Mouse (Mus musculus): ENCODE results near the gene Gtsf1. TPM values are rescaled to one million over a fixed set of nuclear protein-coding genes. Genes with fewer than 3 reads are reported as not detected.

Gtsf1 gene
- total and polyA plus RNA-seq, 2 experiments = not detected

DNA sequence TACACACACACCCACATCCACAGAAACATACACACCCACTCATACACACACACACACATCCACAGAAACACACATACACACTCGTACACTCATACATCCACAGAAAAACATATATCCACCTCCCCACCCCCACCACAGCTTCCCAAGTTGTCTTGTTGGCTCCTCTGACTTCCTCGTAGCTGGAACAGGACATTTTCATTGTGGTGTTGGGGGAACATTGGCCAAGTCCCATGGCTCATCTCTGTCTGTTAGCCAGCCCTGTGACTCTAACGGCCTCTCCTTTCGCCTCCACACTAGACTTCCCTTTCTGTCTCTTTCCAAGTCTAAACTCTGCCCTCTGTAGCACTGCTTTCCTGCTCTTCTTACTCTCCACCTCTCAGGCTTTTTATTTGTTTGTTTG, 72.5 kb downstream of the Gtsf1 start:
- DNase-seq (ENCODE audit: extremely low read depth, low read depth, low spot score) = no peak
- Histone ChIP-seq H3K79me2 (ENCODE audit: control insufficient read depth, insufficient read depth, low read length) (peaks cover 11% of the 10 kb centered on the region; the same call in 1 of the 2 replicates), H3K27me3 (ENCODE audit: control insufficient read depth, insufficient read depth, low read length) (no peaks in the 10 kb centered on the region), H3K9ac (ENCODE audit: low read depth, low read length) (no peak overlapping the region), H3K27ac (replicated peaks; ENCODE audit: insufficient read depth, low read depth, low read length) (no peak overlapping the region), H3K4me1 (ENCODE audit: control insufficient read depth, insufficient read depth, low read length) (peaks cover 30% of the 10 kb centered on the region), H3K4me3 (ENCODE audit: insufficient read depth, low read depth, low read length) (no peak overlapping the region), H3K36me3 (ENCODE audit: control insufficient read depth, insufficient read depth, low read length) (peaks cover 19% of the 10 kb centered on the region; the same call in 1 of the 2 replicates)
- TF ChIP-seq CTCF (IDR thresholded peaks at IDR 0.05; ENCODE audit: low read depth, low read length) (no peak), POLR2A (IDR thresholded peaks at IDR 0.05; ENCODE audit: extremely low read depth, insufficient read depth, low read length) (no peak)
- WGBS = 74% methylated on average over 4 of the region's 4 CpGs

DNA sequence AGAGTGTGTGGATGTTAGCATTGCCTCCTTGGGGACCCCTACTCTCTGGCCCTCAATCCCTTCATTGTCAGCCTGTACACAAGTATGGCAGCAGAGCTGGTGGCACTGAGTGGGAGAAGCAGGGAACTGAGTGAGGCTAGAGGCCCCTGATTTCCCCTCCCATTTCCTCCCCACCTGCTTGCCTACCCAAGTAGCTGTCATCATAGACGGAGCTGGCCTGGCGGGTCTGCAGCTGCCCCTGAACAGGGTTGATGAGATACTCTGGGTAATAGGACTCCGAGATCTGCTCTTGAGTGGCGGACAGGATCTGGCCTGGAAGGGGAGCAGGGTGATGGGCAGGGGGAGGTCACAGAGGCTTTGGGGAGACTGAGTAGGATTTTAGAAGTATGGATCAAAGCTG, 74.1 kb downstream of the Gtsf1 start:
- no peak overlapping the region for H3K4me3 ChIP-seq (ENCODE audit: insufficient read depth, low read depth, low read length)
- WGBS = 93% methylated on average over 4 of the region's 4 CpGs
- no peaks in the 10 kb centered on the region for H3K27me3 ChIP-seq (ENCODE audit: control insufficient read depth, insufficient read depth, low read length)
- no peak for TF ChIP-seq POLR2A (IDR thresholded peaks at IDR 0.05; ENCODE audit: extremely low read depth, insufficient read depth, low read length)
- TF ChIP-seq CTCF (IDR thresholded peaks at IDR 0.05; ENCODE audit: low read depth, low read length) = no peak
- peaks cover 32% of the 10 kb centered on the region; the same call in 1 of the 2 replicates for H3K36me3 ChIP-seq (ENCODE audit: control insufficient read depth, insufficient read depth, low read length)
- no peak overlapping the region for H3K9ac ChIP-seq (ENCODE audit: low read depth, low read length)
- H3K27ac ChIP-seq (replicated peaks; ENCODE audit: insufficient read depth, low read depth, low read length) = no peak overlapping the region
- no peak for DNase-seq (ENCODE audit: extremely low read depth, low read depth, low spot score)
- H3K4me1 ChIP-seq (ENCODE audit: control insufficient read depth, insufficient read depth, low read length) = peaks cover 19% of the 10 kb centered on the region
- H3K79me2 ChIP-seq (ENCODE audit: control insufficient read depth, insufficient read depth, low read length) = peaks cover 4% of the 10 kb centered on the region; the same call in 1 of the 2 replicates

DNA sequence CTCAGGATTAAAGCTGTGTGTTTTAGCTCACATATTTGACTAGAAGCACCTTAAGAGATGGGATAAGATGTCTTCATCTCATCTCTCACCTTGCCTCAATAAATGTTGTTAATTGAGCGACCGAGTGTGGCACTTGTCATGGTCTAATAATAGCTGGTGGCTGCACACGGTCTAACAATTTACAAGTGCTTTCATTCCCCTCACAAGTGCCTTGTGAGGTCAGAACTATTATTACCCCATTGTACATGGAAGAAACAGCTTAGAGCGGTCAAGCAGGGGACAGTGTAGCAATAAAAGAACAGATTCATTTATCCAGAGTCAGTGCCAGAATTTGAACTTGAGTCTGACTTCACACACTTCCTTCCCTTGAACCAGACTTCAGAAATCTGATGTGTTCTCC, 74.8 kb downstream of the Gtsf1 start:
- 88% methylated on average over 4 of the region's 4 CpGs for WGBS
- H3K4me1 ChIP-seq (ENCODE audit: control insufficient read depth, insufficient read depth, low read length) = peaks cover 15% of the 10 kb centered on the region
- peaks cover 3% of the 10 kb centered on the region; the same call in 1 of the 2 replicates for H3K79me2 ChIP-seq (ENCODE audit: control insufficient read depth, insufficient read depth, low read length)
- H3K36me3 ChIP-seq (ENCODE audit: control insufficient read depth, insufficient read depth, low read length) = peaks cover 35% of the 10 kb centered on the region; the same call in 1 of the 2 replicates
- H3K9ac ChIP-seq (ENCODE audit: low read depth, low read length) = no peak overlapping the region
- H3K4me3 ChIP-seq (ENCODE audit: insufficient read depth, low read depth, low read length) = no peak overlapping the region
- TF ChIP-seq POLR2A (IDR thresholded peaks at IDR 0.05; ENCODE audit: extremely low read depth, insufficient read depth, low read length) (no peak), CTCF (IDR thresholded peaks at IDR 0.05; ENCODE audit: low read depth, low read length) (no peak)
- H3K27ac ChIP-seq (replicated peaks; ENCODE audit: insufficient read depth, low read depth, low read length) = no peak overlapping the region
- H3K27me3 ChIP-seq (ENCODE audit: control insufficient read depth, insufficient read depth, low read length) = no peaks in the 10 kb centered on the region
- no peak for DNase-seq (ENCODE audit: extremely low read depth, low read depth, low spot score)

DNA sequence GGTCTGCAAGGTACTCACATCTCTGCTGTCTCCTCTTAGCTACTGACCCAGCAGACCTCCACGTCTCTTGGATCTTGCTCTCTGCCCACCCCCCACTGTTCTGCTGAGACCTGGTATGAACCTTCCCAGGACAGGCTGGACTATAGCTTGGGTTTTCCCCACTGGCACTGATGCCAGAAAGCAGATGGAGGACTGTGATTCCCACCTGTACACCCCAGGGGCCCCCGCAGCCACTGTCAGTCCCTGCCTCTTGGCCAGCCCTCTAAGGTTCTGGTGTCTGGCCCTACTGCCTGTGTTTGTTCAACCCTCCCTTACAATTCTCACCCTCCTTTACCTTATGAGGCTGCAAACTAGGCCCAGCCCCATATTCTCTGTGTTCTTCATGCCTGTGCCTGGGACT, 75.6 kb downstream of the Gtsf1 start:
- no peak overlapping the region for H3K4me3 ChIP-seq (ENCODE audit: insufficient read depth, low read depth, low read length)

DNA sequence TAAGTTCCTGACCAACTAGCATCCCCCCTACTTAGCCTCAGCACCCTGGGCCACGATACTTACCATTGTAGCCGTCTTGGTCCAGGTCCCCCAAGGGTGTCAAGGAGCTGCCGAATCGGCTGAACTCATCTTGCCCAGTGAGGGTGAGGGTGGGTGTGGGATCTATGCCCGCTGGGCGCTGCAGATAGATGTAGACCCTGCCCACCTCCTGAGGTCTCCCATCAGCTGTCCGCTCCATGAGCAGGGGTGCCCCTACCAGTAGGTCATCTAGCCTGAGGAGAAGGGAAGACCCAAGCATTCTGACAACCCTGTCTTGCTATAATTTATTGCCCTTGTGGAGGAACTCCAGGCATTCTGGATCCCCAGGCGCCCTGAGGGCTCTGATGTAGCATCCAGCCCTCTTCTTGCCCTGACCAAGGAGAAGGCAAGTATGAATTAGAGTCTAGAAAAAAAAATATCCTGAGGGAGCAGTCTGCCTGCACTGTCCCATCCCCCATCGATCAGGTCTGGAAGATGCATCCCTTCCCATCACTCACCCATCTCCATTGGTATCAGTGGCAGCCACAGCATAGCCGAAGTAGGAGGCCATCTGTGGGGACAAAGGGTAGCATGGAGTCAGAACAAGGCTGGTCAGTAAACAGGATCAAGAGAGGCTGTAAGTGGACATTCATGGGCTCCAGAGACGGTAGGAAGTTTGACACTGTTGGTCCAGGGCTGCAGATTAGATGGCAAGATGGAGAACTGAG, 76.6 kb downstream of the Gtsf1 start:
- Histone ChIP-seq H3K4me3 (ENCODE audit: insufficient read depth, low read depth, low read length) (no peak overlapping the region), H3K27me3 (ENCODE audit: control insufficient read depth, insufficient read depth, low read length) (no peaks in the 10 kb centered on the region), H3K79me2 (ENCODE audit: control insufficient read depth, insufficient read depth, low read length) (no peaks in the 10 kb centered on the region), H3K27ac (replicated peaks; ENCODE audit: insufficient read depth, low read depth, low read length) (no peak overlapping the region), H3K4me1 (ENCODE audit: control insufficient read depth, insufficient read depth, low read length) (no peaks in the 10 kb centered on the region), H3K9ac (ENCODE audit: low read depth, low read length) (no peak overlapping the region), H3K36me3 (ENCODE audit: control insufficient read depth, insufficient read depth, low read length) (peaks cover 47% of the 10 kb centered on the region)
- TF ChIP-seq CTCF (IDR thresholded peaks at IDR 0.05; ENCODE audit: low read depth, low read length) = no peak
- no peak for TF ChIP-seq POLR2A (IDR thresholded peaks at IDR 0.05; ENCODE audit: extremely low read depth, insufficient read depth, low read length)
- WGBS = 95% methylated on average over 11 of the region's 11 CpGs
- no peak for DNase-seq (ENCODE audit: extremely low read depth, low read depth, low spot score)

More for the DNA sequence above, 75.6 kb downstream of the Gtsf1 start:
- H3K36me3 ChIP-seq (ENCODE audit: control insufficient read depth, insufficient read depth, low read length) = peaks cover 39% of the 10 kb centered on the region; the same call in 1 of the 2 replicates
- TF ChIP-seq CTCF (IDR thresholded peaks at IDR 0.05; ENCODE audit: low read depth, low read length) = no peak
- TF ChIP-seq POLR2A (IDR thresholded peaks at IDR 0.05; ENCODE audit: extremely low read depth, insufficient read depth, low read length) = no peak
- H3K4me1 ChIP-seq (ENCODE audit: control insufficient read depth, insufficient read depth, low read length) = peaks cover 7% of the 10 kb centered on the region
- H3K27ac ChIP-seq (replicated peaks; ENCODE audit: insufficient read depth, low read depth, low read length) = no peak overlapping the region
- WGBS = 96% methylated on average over 2 of the region's 2 CpGs
- no peaks in the 10 kb centered on the region for H3K27me3 ChIP-seq (ENCODE audit: control insufficient read depth, insufficient read depth, low read length)
- DNase-seq (ENCODE audit: extremely low read depth, low read depth, low spot score) = no peak
- H3K9ac ChIP-seq (ENCODE audit: low read depth, low read length) = no peak overlapping the region
- H3K79me2 ChIP-seq (ENCODE audit: control insufficient read depth, insufficient read depth, low read length) = no peaks in the 10 kb centered on the region

DNA sequence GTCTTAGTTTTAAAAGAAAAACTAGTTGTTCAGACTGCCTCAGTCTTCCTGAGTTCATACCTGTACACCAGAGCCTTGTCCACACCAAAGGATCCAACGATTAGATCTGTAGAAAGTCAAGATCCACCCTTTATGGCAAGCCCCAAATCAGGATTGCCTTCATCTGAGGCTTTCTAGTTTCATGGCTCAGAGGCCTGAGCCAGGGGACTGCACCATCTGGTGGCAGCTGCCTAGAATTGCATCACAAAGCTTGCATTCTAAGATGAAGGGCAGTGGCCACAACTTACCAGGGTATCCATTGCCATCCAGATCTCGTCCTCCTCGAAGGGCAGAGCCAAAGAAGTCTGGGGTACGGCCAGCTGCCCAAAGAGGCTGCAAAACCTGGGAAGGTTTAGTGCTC, 77.4 kb downstream of the Gtsf1 start:
- WGBS = 49% methylated on average over 4 of the region's 4 CpGs
- Histone ChIP-seq H3K9ac (ENCODE audit: low read depth, low read length) (no peak overlapping the region), H3K4me3 (ENCODE audit: insufficient read depth, low read depth, low read length) (no peak overlapping the region), H3K4me1 (ENCODE audit: control insufficient read depth, insufficient read depth, low read length) (no peaks in the 10 kb centered on the region), H3K27me3 (ENCODE audit: control insufficient read depth, insufficient read depth, low read length) (no peaks in the 10 kb centered on the region), H3K79me2 (ENCODE audit: control insufficient read depth, insufficient read depth, low read length) (no peaks in the 10 kb centered on the region), H3K36me3 (ENCODE audit: control insufficient read depth, insufficient read depth, low read length) (peaks cover 48% of the 10 kb centered on the region), H3K27ac (replicated peaks; ENCODE audit: insufficient read depth, low read depth, low read length) (no peak overlapping the region)
- peak; percentile 29 for DNase-seq (ENCODE audit: extremely low read depth, low read depth, low spot score)
- peak; percentile 93 for TF ChIP-seq CTCF (IDR thresholded peaks at IDR 0.05; ENCODE audit: low read depth, low read length)
- no peak for TF ChIP-seq POLR2A (IDR thresholded peaks at IDR 0.05; ENCODE audit: extremely low read depth, insufficient read depth, low read length)

Other genes starting within 250 kb of the Gtsf1 start
- gene Cbx5, start 190.7 kb downstream of the Gtsf1 start, total RNA-seq (2014; rRNA removed) = 14.1 and 14.9 TPM in 2 replicates
- 4.2 and 5.2 TPM in 2 replicates for gene Cbx5, start 190.7 kb downstream of the Gtsf1 start, polyA plus RNA-seq (2012; rRNA removed)
- 58.2 and 58.9 TPM in 2 replicates for gene Hnrnpa1, start 190.0 kb downstream of the Gtsf1 start, total RNA-seq (2014; rRNA removed)
- gene Hnrnpa1, start 190.0 kb downstream of the Gtsf1 start, polyA plus RNA-seq (2012; rRNA removed) = 16.3 and 17.7 TPM in 2 replicates
- gene Nfe2, start 172.1 kb downstream of the Gtsf1 start, total RNA-seq (2014; rRNA removed) = 0.40 and 0.74 TPM in 2 replicates
- gene Nfe2, start 172.1 kb downstream of the Gtsf1 start, polyA plus RNA-seq (2012; rRNA removed) = 2.3 and 4.9 TPM in 2 replicates
- 55.9 and 73.0 TPM in 2 replicates for gene Copz1, start 157.8 kb downstream of the Gtsf1 start, total RNA-seq (2014; rRNA removed)
- 131 and 142 TPM in 2 replicates for gene Copz1, start 157.8 kb downstream of the Gtsf1 start, polyA plus RNA-seq (2012; rRNA removed)
- 0.07 and 0.09 TPM in 2 replicates for gene Gpr84, start 119.9 kb downstream of the Gtsf1 start, total RNA-seq (2014; rRNA removed)
- gene Gpr84, start 119.9 kb downstream of the Gtsf1 start, polyA plus RNA-seq (2012; rRNA removed) = 0.12 and 0.19 TPM in 2 replicates
- gene Zfp385a, start 90.4 kb downstream of the Gtsf1 start, total RNA-seq (2014; rRNA removed) = 0.92 and 2.1 TPM in 2 replicates
- 14.9 and 17.1 TPM in 2 replicates for gene Zfp385a, start 90.4 kb downstream of the Gtsf1 start, polyA plus RNA-seq (2012; rRNA removed)
- 3.0 and 5.4 TPM in 2 replicates for gene Itga5, start 63.7 kb downstream of the Gtsf1 start, total RNA-seq (2014; rRNA removed)
- gene Itga5, start 63.7 kb downstream of the Gtsf1 start, polyA plus RNA-seq (2012; rRNA removed) = 18.0 and 28.1 TPM in 2 replicates
- not detected in 2 replicates for gene Gtsf2, start 18.0 kb upstream of the Gtsf1 start, total RNA-seq (2014; rRNA removed)
- gene Gtsf2, start 18.0 kb upstream of the Gtsf1 start, polyA plus RNA-seq (2012; rRNA removed) = not detected in 2 replicates
- gene Nckap1l, start 23.3 kb upstream of the Gtsf1 start, total RNA-seq (2014; rRNA removed) = 6.2 and 6.3 TPM in 2 replicates
- gene Nckap1l, start 23.3 kb upstream of the Gtsf1 start, polyA plus RNA-seq (2012; rRNA removed) = 1.1 and 2.2 TPM in 2 replicates
- gene Pde1b, start 72.6 kb upstream of the Gtsf1 start, total RNA-seq (2014; rRNA removed) = 0.46 and 0.81 TPM in 2 replicates
- 0.55 and 1.0 TPM in 2 replicates for gene Pde1b, start 72.6 kb upstream of the Gtsf1 start, polyA plus RNA-seq (2012; rRNA removed)
- gene Ppp1r1a, start 107.5 kb upstream of the Gtsf1 start, total RNA-seq (2014; rRNA removed) = 0.09 TPM in 1 of 2 replicates, not detected in the other
- not detected in 2 replicates for gene Ppp1r1a, start 107.5 kb upstream of the Gtsf1 start, polyA plus RNA-seq (2012; rRNA removed)
- gene Glycam1, start 134.6 kb upstream of the Gtsf1 start, total RNA-seq (2014; rRNA removed) = not detected in 2 replicates
- not detected in 2 replicates for gene Glycam1, start 134.6 kb upstream of the Gtsf1 start, polyA plus RNA-seq (2012; rRNA removed)